In genomic region chr11:58867954-58868330, GRCm38 (mm10) we compare ENCODE assay signal across 10 mouse cellular contexts. TPM values are rescaled to one million over a fixed set of nuclear protein-coding genes. Genes with fewer than 3 reads are reported as not detected.
DNase-seq lines count a peak whose midpoint lies in the region; ATAC-seq and TF ChIP-seq lines count a peak whose summit lies in the region.
"Had no signal": no experiment of that assay in that cellular context is flagged by ENCODE, and none has a peak within 500 bp of the region (broad histone marks: within the 10 kb centered on the region; RNA-seq: fewer than 3 reads in every experiment).

No protein-coding gene starts in this region.

- no peak overlapping the region; the same call in 1 of the 2 replicates for H3K27ac ChIP-seq in heart, embryonic 16.5 days (ENCODE audit: low read length)
- peak overlapping the region; percentile 87; the same call in 1 of the 2 replicates for H3K27ac ChIP-seq in embryonic facial prominence, embryonic 10.5 days (replicated peaks)
- H3K27ac ChIP-seq in hindbrain, postnatal 0 days, result peak overlapping the region; percentile 84; the same call in 1 of the 2 replicates
- peak overlapping the region; percentile 93 for H3K27ac ChIP-seq in midbrain, embryonic 10.5 days (replicated peaks)

- no peak for DNase-seq in heart, adult 18-20 months
- no peak for DNase-seq in embryonic facial prominence, embryonic 10.5 days (ENCODE audit: low spot score)
- DNase-seq in hindbrain, postnatal 0 days (ENCODE audit: low spot score), result no peak
- no peak for DNase-seq in midbrain, embryonic 10.5 days (ENCODE audit: low spot score)
- DNase-seq in layer of hippocampus, adult 11-12 months (ENCODE audit: low spot score), result no peak
- no peak for DNase-seq in ovary, postnatal 36 days (ENCODE audit: low spot score)
- DNase-seq in layer of hippocampus, postnatal 10 days (ENCODE audit: low spot score in 2 of 2), result no peak
- DNase-seq: cerebellum, postnatal 36 days had no signal

- peak overlapping the region; percentile 90 for H3K4me2 ChIP-seq in heart, embryonic 16.5 days (ENCODE audit: low read depth, low read length)
- peak overlapping the region; percentile 88 for H3K4me2 ChIP-seq in hindbrain, postnatal 0 days (ENCODE audit: low read depth, low read length)

- peak overlapping the region; percentile 73 for H3K4me3 ChIP-seq in heart, embryonic 16.5 days (ENCODE audit: low read length)
- peak overlapping the region; percentile 72 for H3K4me3 ChIP-seq in embryonic facial prominence, embryonic 10.5 days
- peak overlapping the region; percentile 77 for H3K4me3 ChIP-seq in hindbrain, postnatal 0 days (ENCODE audit: low read length)
- H3K4me3 ChIP-seq in midbrain, embryonic 10.5 days, result peak overlapping the region; percentile 94

- H3K9me3 ChIP-seq in heart, embryonic 16.5 days (replicated peaks; ENCODE audit: control insufficient read depth, low read length), result no peaks in the 10 kb centered on the region
- no peaks in the 10 kb centered on the region for H3K9me3 ChIP-seq in embryonic facial prominence, embryonic 10.5 days
- H3K9me3 ChIP-seq in hindbrain, postnatal 0 days (ENCODE audit: low read length), result no peaks in the 10 kb centered on the region
- no peaks in the 10 kb centered on the region for H3K9me3 ChIP-seq in midbrain, embryonic 10.5 days (replicated peaks)

- H3K4me1 ChIP-seq in heart, embryonic 16.5 days (ENCODE audit: control insufficient read depth, insufficient read depth, low read length), result peaks cover 9% of the 10 kb centered on the region
- H3K4me1 ChIP-seq in embryonic facial prominence, embryonic 10.5 days, result peaks cover 13% of the 10 kb centered on the region
- peaks cover 8% of the 10 kb centered on the region for H3K4me1 ChIP-seq in hindbrain, postnatal 0 days (ENCODE audit: insufficient read depth, low read length)
- H3K4me1 ChIP-seq in midbrain, embryonic 10.5 days, result peaks cover 15% of the 10 kb centered on the region

- TF ChIP-seq CTCF in hindbrain, postnatal 0 days (IDR thresholded peaks at IDR 0.05; ENCODE audit: low read depth), result no peak

- peak overlapping the region; percentile 86 for H3K9ac ChIP-seq in heart, embryonic 16.5 days (ENCODE audit: low read length)
- H3K9ac ChIP-seq in hindbrain, postnatal 0 days (replicated peaks; ENCODE audit: low read length), result peak overlapping the region; percentile 88; the same call in 1 of the 2 replicates

- ATAC-seq in heart, embryonic 16.5 days (replicated peaks; ENCODE audit: extremely low read depth, insufficient read depth, low FRiP score), result no peak
- ATAC-seq in hindbrain, postnatal 0 days, result no peak

- WGBS in heart, embryonic 16.5 days, result 81% methylated on average over 6 of the region's 6 CpGs
- 90% methylated on average over 6 of the region's 6 CpGs for WGBS in embryonic facial prominence, embryonic 10.5 days
- WGBS in hindbrain, postnatal 0 days, result 78% methylated on average over 6 of the region's 6 CpGs
- 92% methylated on average over 6 of the region's 6 CpGs for WGBS in midbrain, embryonic 10.5 days

- no peaks in the 10 kb centered on the region for H3K27me3 ChIP-seq in heart, embryonic 16.5 days (ENCODE audit: control insufficient read depth, insufficient read depth, low read length)
- H3K27me3 ChIP-seq in embryonic facial prominence, embryonic 10.5 days (replicated peaks; ENCODE audit: low read depth, poor library complexity, severe bottlenecking), result no peaks in the 10 kb centered on the region
- H3K27me3 ChIP-seq in hindbrain, postnatal 0 days (ENCODE audit: insufficient read depth, low read length), result no peaks in the 10 kb centered on the region
- no peaks in the 10 kb centered on the region for H3K27me3 ChIP-seq in midbrain, embryonic 10.5 days (ENCODE audit: low read depth, poor library complexity, severe bottlenecking)

- 0 out of 2 replicates have a peak, but pooled peaks cover 2% of the 10 kb centered on the region for H3K36me3 ChIP-seq in heart, embryonic 16.5 days (ENCODE audit: control insufficient read depth, insufficient read depth)
- peaks cover 32% of the 10 kb centered on the region for H3K36me3 ChIP-seq in embryonic facial prominence, embryonic 10.5 days (replicated peaks)
- peaks cover 14% of the 10 kb centered on the region for H3K36me3 ChIP-seq in hindbrain, postnatal 0 days (ENCODE audit: insufficient read depth, low read length)
- H3K36me3 ChIP-seq in midbrain, embryonic 10.5 days, result peaks cover 31% of the 10 kb centered on the region

RNA-seq across cellular contexts. Expression of gene 2810021J22Rik, which starts 0.9 kb away (rescaled TPM):
- polyA plus RNA-seq in heart, embryonic 16.5 days (2015; fragmentation: Nextera tagmentation; extraction: Ambion mirVana), result 3.4 and 3.7 TPM in 2 replicates
- total RNA-seq in heart, adult 18-20 months (2021), result 1 to 10 TPM; 1.6 to 2.3 TPM
- polyA plus RNA-seq in embryonic facial prominence, embryonic 10.5 days (2016; fragmentation: Nextera tagmentation; extraction: Ambion mirVana), result 10.6 and 10.8 TPM in 2 replicates
- total RNA-seq in hindbrain, postnatal 0 days (2014; rRNA removed), result 6.9 and 8.7 TPM in 2 replicates
- 5.4 and 7.7 TPM in 2 replicates for polyA plus RNA-seq in hindbrain, postnatal 0 days (2015; fragmentation: Nextera tagmentation; extraction: Ambion mirVana)
- 11.2 and 12.5 TPM in 2 replicates for polyA plus RNA-seq in midbrain, embryonic 10.5 days (2016; fragmentation: Nextera tagmentation; extraction: Ambion mirVana)
- 10 to 100 TPM in 1 of 2 experiments, 1 to 10 TPM in 1; 6.6 to 11.7 TPM for total RNA-seq in layer of hippocampus, postnatal 10 days (2021)

RNA-seq across cellular contexts. Expression of gene Gm12258, which starts 21.0 kb away (rescaled TPM):
- polyA plus RNA-seq in heart, embryonic 16.5 days (2015; fragmentation: Nextera tagmentation; extraction: Ambion mirVana), result 4.3 and 5.1 TPM in 2 replicates
- total RNA-seq in heart, adult 18-20 months (2021), result 1 to 10 TPM in 1 of 2 experiments, under 1 TPM in 1; 0.92 to 1.9 TPM
- 8.7 and 9.1 TPM in 2 replicates for polyA plus RNA-seq in embryonic facial prominence, embryonic 10.5 days (2016; fragmentation: Nextera tagmentation; extraction: Ambion mirVana)
- 13.3 and 16.4 TPM in 2 replicates for total RNA-seq in hindbrain, postnatal 0 days (2014; rRNA removed)
- 7.9 and 9.9 TPM in 2 replicates for polyA plus RNA-seq in hindbrain, postnatal 0 days (2015; fragmentation: Nextera tagmentation; extraction: Ambion mirVana)
- polyA plus RNA-seq in midbrain, embryonic 10.5 days (2016; fragmentation: Nextera tagmentation; extraction: Ambion mirVana), result 9.1 and 11.5 TPM in 2 replicates
- total RNA-seq in layer of hippocampus, postnatal 10 days (2021), result 10 to 100 TPM; 16.2 to 17.7 TPM

RNA-seq across cellular contexts. Expression of gene Olfr311, which starts 28.9 kb away (rescaled TPM):
- polyA plus RNA-seq in heart, embryonic 16.5 days (2015; fragmentation: Nextera tagmentation; extraction: Ambion mirVana), result 0.15 and 0.22 TPM in 2 replicates
- total RNA-seq in heart, adult 18-20 months (2021), result not detected
- not detected in 2 replicates for polyA plus RNA-seq in embryonic facial prominence, embryonic 10.5 days (2016; fragmentation: Nextera tagmentation; extraction: Ambion mirVana)
- not detected in 2 replicates for total RNA-seq in hindbrain, postnatal 0 days (2014; rRNA removed)
- polyA plus RNA-seq in hindbrain, postnatal 0 days (2015; fragmentation: Nextera tagmentation; extraction: Ambion mirVana), result not detected in 2 replicates
- polyA plus RNA-seq in midbrain, embryonic 10.5 days (2016; fragmentation: Nextera tagmentation; extraction: Ambion mirVana), result not detected in 2 replicates
- total RNA-seq in layer of hippocampus, postnatal 10 days (2021), result not detected
- total RNA-seq: neutrophil, adult 5-6 weeks had no signal

RNA-seq across cellular contexts. Expression of gene Zfp39, which starts 36.1 kb away (rescaled TPM):
- 3.2 and 5.0 TPM in 2 replicates for polyA plus RNA-seq in heart, embryonic 16.5 days (2015; fragmentation: Nextera tagmentation; extraction: Ambion mirVana)
- total RNA-seq in heart, adult 18-20 months (2021), result 1 to 10 TPM; 2.6 to 2.7 TPM
- 5.7 and 6.3 TPM in 2 replicates for polyA plus RNA-seq in embryonic facial prominence, embryonic 10.5 days (2016; fragmentation: Nextera tagmentation; extraction: Ambion mirVana)
- 7.1 and 7.2 TPM in 2 replicates for total RNA-seq in hindbrain, postnatal 0 days (2014; rRNA removed)
- polyA plus RNA-seq in hindbrain, postnatal 0 days (2015; fragmentation: Nextera tagmentation; extraction: Ambion mirVana), result 4.2 and 4.7 TPM in 2 replicates
- polyA plus RNA-seq in midbrain, embryonic 10.5 days (2016; fragmentation: Nextera tagmentation; extraction: Ambion mirVana), result 4.6 and 5.2 TPM in 2 replicates
- 10 to 100 TPM in 1 of 2 experiments, 1 to 10 TPM in 1; 9.9 to 10.1 TPM for total RNA-seq in layer of hippocampus, postnatal 10 days (2021)

RNA-seq across cellular contexts. Expression of gene Olfr312, which starts 38.9 kb away (rescaled TPM):
- polyA plus RNA-seq in heart, embryonic 16.5 days (2015; fragmentation: Nextera tagmentation; extraction: Ambion mirVana), result 0.25 TPM in 1 of 2 replicates, not detected in the other
- not detected for total RNA-seq in heart, adult 18-20 months (2021)
- not detected in 2 replicates for polyA plus RNA-seq in embryonic facial prominence, embryonic 10.5 days (2016; fragmentation: Nextera tagmentation; extraction: Ambion mirVana)
- not detected in 2 replicates for total RNA-seq in hindbrain, postnatal 0 days (2014; rRNA removed)
- not detected in 2 replicates for polyA plus RNA-seq in hindbrain, postnatal 0 days (2015; fragmentation: Nextera tagmentation; extraction: Ambion mirVana)
- not detected in 2 replicates for polyA plus RNA-seq in midbrain, embryonic 10.5 days (2016; fragmentation: Nextera tagmentation; extraction: Ambion mirVana)
- not detected for total RNA-seq in layer of hippocampus, postnatal 10 days (2021)
- total RNA-seq: neutrophil, adult 5-6 weeks had no signal
